Mouse (Mus musculus) liver (tissue): ENCODE results near the gene Klhdc2.

Source experiments
- DNase-seq: peaks from one replicate; pipeline ENCODE4 v3.0.0-alpha.2; 2020; ENCODE audit warnings: mixed read lengths

The Klhdc2 gene

GRCm38 (mm10) chr12:69296511-69297410 lies at the start of gene Klhdc2:
TSS of gene Klhdc2 (plus strand) at chr12:69296681.
- peak; percentile 86 for DNase-seq

- no peak for DNase-seq
These were observed 46.7 kb upstream of the Klhdc2 start for GRCm38 (mm10) chr12:69249766-69250165.

GRCm38 (mm10) chr12:69250756-69251155 lies 45.7 kb upstream of the Klhdc2 start:
- no peak for DNase-seq

GRCm38 (mm10) chr12:69253806-69254205 lies 42.7 kb upstream of the Klhdc2 start:
- no peak for DNase-seq

GRCm38 (mm10) chr12:69257836-69258235 lies 38.6 kb upstream of the Klhdc2 start:
- DNase-seq = peak; percentile 52

- no peak for DNase-seq
These were observed 34.2 kb upstream of the Klhdc2 start for GRCm38 (mm10) chr12:69262251-69262650.

GRCm38 (mm10) chr12:69265031-69265430 lies 31.4 kb upstream of the Klhdc2 start:
- no peak for DNase-seq

GRCm38 (mm10) chr12:69267956-69268632 lies 28.4 kb upstream of the Klhdc2 start:
- DNase-seq = no peak

GRCm38 (mm10) chr12:69268956-69269355 lies 27.5 kb upstream of the Klhdc2 start:
- no peak for DNase-seq

- no peak for DNase-seq
These were observed 16.5 kb upstream of the Klhdc2 start for GRCm38 (mm10) chr12:69279931-69280469.

- DNase-seq = no peak
These were observed 15.6 kb upstream of the Klhdc2 start for GRCm38 (mm10) chr12:69280915-69281314.

- no peak for DNase-seq
These were observed 13.3 kb upstream of the Klhdc2 start for GRCm38 (mm10) chr12:69283146-69283545.

- no peak for DNase-seq
These were observed 8.9 kb upstream of the Klhdc2 start for GRCm38 (mm10) chr12:69287535-69287934.

GRCm38 (mm10) chr12:69288699-69289098 lies 7.8 kb upstream of the Klhdc2 start:
- DNase-seq = no peak

GRCm38 (mm10) chr12:69292401-69292800 lies 4.1 kb upstream of the Klhdc2 start:
- DNase-seq = no peak

GRCm38 (mm10) chr12:69293815-69294214 lies 2.7 kb upstream of the Klhdc2 start:
- DNase-seq = peak; percentile 89

- no peak for DNase-seq
These were observed 1.5 kb upstream of the Klhdc2 start for GRCm38 (mm10) chr12:69294936-69295335.

- DNase-seq = no peak
These were observed 830 bp upstream of the Klhdc2 start for GRCm38 (mm10) chr12:69295651-69296050.

- no peak for DNase-seq
These were observed 1.1 kb downstream of the Klhdc2 start for GRCm38 (mm10) chr12:69297411-69298150.

- DNase-seq = no peak
These were observed 1.8 kb downstream of the Klhdc2 start for GRCm38 (mm10) chr12:69298281-69298680.

GRCm38 (mm10) chr12:69299231-69299630 lies 2.8 kb downstream of the Klhdc2 start:
- peak; percentile 68 for DNase-seq

- no peak for DNase-seq
These were observed 3.4 kb downstream of the Klhdc2 start for GRCm38 (mm10) chr12:69299831-69300230.

- no peak for DNase-seq
These were observed 3.9 kb downstream of the Klhdc2 start for GRCm38 (mm10) chr12:69300391-69300790.
